Mouse (Mus musculus) megakaryocyte, embryonic 14.5 days (primary cell): ENCODE measurements at regions not wholly inside any gene's neighbourhood (a gene's known extent, or its start where the extent isn't known, plus 50 kb on each side); places are given as distances from the start of the nearest gene placed in this dataset.

Source experiments
- FLI1 ChIP-seq: IDR thresholded peaks from 2 replicates; pipeline ENCODE4 v1.6.1; 2012; ENCODE audit warnings: low read length, inconsistent platforms, mixed read lengths
- GATA1 ChIP-seq: IDR thresholded peaks from 3 replicates; pipeline ENCODE4 v1.6.1; 2012; ENCODE audit warnings: mixed read lengths, low read length, inconsistent platforms, borderline replicate concordance

DNA sequence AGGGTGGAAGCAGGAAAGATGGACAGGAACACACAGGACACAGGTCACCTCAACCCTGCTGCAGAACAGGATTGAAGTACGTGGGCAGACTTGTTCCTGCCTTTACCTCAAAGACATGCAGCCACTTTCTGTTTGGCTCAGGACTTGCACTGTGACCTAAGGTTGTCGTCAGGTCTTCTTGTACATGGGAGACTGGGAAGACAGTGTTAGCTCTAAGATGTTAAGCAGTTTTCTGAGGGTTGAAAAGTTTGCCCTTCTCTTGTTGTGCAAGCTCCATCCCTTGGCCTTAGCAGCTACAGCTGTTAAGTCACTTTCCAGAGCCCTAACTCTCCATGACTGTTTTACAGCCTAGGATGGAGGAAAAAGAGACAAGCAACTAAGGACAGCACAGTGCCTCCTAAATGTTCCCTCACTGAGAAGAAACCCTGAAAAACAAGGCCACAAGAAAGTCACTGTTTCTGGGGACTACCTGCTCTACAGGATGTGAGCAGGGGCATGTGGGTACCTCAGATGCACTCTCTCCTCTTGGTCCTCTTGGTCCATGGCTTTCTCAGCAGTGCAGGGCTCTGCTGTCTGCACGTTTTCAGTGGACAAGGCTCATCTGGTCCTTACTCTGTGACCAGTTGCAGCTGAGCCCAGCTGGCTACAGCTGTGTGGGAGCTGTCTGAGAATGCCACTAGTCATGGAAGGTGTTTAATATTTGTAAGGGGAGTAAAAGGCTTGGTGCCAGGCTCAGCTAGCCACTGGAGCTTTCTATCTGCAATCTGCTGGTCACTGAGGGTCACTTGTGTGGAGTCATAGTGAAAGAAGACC is 122.1 kb upstream of the Gm5148 start:
- TF ChIP-seq GATA1 (no peak), FLI1 (no peak)
